Mouse (Mus musculus): ENCODE measurements around the gene Usp6nl.

The Usp6nl gene

DNA sequence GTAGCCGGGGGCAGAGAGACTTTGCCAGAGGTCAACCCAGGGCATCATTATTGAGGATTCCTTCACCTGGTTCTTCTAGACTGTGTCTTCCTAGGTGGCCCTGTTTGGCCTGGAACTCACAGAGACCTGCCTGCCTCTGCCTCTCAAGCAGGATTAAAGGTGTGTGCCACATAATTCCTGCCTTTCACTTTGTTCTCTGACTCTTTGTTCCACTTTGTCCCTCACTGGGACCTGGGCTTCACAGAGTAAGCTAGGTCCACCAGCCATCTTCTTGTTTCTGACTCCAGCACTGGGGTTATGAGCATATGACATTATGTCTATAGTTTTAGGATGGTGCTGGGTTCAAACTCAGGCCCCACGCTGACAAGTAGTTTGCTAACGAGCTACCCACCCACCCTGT is 144.9 kb downstream of the Usp6nl start:
- DNase-seq (ENCODE audit: low read depth, low spot score), result no peak

DNA sequence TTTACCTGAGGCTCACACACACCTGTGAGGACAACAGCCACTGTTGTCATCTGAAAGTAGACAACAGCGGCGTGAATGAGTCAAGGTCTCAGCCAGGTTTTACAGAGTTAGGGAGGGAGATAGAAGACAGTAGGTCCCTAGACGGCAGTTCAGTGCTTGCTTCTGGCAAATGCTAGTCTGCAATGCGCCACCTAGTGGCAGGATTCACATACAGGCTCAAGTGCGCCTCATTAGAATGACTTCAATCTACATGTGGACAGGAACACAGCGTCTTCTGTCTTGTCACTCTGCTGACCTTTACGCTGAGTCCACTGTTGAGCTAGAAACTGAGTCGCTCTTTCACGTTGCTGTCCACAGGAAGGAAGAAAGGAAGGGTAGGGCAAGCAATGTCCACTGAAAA is 146.7 kb downstream of the Usp6nl start:
- no peak for DNase-seq (ENCODE audit: low read depth, low spot score)

DNA sequence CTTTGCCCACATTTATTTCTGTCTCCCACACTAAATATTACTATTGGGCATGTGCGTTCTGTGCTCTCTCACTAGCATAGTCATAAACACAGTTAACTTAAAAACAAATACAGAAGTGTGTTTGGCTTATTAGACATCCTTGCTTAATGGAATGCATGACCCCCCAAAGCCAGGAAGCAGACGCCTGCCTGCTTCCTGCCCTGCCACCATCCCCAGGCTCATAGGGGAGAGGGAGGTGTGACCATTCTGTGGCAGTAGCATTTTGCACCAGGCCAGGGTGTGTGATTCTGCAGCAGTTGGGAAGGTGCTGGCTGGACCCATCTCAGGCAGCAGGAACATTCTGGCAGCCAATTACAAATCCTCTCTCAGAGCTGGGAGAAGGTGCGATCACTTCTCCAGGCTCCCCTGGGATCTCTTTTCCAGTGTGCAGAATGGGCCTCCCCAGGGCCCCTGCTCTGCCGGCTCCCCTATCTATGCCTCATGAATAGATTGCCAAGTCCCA is 148.7 kb downstream of the Usp6nl start:
- no peak for DNase-seq (ENCODE audit: low read depth, low spot score)

DNA sequence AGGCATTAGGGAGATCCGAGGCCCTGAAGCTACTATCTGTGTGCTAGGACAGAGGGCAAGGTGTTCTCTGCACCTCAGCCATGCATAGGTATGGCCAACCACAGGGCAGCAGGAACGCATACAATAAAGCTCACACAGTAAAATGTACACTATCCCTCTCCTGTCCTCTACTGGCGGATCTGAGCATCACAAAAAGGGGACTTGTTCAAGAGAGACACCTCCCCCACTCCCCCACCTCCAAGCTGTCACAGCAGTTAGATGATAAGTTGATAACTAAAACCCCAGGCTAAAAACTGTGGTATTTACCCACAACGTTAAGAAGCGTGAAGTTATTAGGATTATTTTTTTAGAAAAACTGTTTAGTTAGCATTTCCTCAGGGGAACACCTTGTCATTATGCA is 151.4 kb downstream of the Usp6nl start:
- DNase-seq (ENCODE audit: low read depth, low spot score), result no peak

DNA sequence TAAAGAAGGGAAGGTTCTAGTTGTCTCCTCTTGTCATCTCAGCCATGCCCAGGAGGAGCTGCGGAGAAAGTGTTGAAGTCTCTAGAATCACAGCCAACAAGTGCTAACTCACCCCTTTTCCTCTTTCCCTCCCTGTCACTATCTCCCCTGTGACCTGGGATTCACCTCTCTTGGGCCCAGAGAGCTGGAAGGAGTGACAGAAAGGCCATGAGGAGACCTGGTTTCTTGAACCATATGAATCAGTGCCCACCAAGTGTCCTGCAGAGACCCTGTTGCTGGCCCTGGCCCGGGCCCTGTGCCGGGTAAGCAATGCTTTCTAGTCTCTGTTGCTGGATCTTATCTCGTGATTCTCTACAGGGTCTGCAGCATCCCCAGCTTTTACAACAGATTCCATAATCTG is 155.4 kb downstream of the Usp6nl start:
- no peak for DNase-seq (ENCODE audit: low read depth, low spot score)

DNA sequence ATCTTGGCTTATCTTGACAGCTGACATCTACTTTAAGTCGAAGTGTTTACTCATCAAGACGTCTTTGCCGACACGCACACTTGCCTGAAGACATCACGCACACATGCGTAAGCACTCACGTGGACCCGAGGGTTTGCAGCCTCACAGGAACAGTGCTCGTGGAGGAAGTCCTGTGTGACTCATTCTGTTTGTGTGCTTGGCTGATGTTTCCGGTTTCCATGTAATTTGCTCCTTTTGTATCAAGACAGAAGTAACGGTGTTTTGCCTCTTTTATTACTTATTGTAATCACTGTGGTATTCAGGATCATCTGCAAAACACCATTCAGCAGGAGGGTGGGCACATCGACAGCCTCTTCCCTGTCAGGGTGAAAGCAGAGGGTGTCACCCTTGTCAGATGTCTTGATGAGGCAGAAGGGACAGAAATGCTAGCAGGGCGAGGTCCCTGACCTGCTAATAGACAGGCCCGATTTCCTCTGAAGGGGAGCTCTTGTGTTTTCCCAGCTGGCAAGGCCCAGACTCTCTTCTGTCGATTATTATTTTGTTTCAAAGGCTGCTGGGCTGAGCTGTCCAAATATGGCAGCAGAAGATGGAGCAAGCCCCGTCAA is 156.0 kb downstream of the Usp6nl start:
- no peak for DNase-seq (ENCODE audit: low read depth, low spot score)

DNA sequence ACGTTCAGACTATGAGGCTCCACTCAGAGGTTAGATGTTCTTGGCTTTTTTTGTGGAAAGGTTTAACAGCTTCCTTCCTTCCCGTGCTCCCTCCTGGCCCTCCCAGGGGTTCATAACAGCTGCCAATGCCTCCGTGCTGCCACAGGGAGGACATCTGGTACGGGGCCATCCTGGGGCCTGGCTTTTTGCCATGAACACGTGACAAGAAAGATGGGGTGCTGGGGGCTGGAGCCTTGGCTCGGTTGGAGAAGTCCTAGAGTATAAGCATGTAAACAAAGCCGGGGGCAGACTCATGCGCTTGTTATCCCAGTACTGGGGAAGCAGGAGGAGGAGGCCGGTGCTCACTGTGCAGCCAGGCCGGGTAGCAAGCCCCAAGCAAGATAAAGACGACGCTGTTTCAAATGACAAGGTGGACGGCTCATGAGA is 156.5 kb downstream of the Usp6nl start:
- no peak for DNase-seq (ENCODE audit: low read depth, low spot score)

DNA sequence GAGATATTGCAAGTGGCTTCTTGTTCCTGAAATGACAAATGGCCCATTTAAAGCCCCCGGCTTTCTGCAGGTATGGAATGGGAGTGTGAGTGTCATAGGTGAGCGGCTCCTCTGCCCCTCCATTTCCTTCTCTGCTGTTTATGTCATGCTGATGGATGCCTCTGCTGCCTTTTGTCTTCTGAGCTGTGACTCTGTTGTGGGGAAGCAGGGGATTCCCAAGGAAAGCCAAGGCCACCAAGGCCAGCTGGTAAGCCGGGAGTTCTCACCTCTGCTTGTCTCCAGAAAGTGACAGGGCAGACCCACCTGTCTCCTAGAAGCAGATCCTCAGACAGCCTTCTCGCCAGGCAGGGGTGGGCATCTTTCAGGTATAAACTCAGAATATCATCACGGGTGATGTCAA is 157.2 kb downstream of the Usp6nl start:
- no peak for DNase-seq (ENCODE audit: low read depth, low spot score)

DNA sequence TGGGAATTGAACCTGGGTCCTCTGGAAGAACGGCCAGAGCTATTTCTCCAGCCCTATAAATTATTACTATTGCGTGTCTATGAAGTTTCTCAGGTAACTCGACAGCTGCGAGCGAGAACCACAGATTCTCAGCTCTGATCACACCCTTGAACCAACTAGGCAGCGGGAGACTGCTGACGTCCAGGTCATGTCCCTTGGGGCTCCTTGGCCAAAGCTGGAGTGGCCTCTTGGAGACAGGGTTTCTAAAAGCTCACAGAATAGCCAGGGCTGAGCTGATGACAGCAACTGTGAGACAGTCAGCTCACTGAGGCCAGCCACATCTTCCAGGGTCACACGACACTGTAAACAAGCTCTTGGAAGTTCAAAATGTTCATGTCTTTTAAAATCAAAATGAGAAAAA is 159.5 kb downstream of the Usp6nl start:
- no peak for DNase-seq (ENCODE audit: low read depth, low spot score)

DNA sequence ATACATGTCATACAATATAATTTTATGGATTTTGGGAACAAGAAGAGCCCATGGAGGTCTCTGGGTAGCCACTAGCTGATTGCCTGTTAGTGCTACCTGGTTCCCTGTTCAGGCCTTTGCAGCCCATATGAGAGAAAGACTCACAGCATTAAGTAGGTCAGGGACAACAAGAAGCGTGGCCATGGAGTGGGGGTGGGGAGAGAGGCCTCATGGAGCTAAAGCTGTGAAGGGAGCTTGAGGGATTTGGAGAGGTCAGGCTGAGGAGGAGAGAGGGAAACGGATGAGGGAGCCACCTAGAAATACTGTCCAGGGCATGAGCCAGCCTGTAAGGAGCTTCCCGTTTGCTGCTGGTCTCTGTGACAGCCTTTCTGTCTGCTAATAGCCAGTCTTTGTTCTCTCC is 159.9 kb downstream of the Usp6nl start:
- DNase-seq (ENCODE audit: low read depth, low spot score), result no peak

DNA sequence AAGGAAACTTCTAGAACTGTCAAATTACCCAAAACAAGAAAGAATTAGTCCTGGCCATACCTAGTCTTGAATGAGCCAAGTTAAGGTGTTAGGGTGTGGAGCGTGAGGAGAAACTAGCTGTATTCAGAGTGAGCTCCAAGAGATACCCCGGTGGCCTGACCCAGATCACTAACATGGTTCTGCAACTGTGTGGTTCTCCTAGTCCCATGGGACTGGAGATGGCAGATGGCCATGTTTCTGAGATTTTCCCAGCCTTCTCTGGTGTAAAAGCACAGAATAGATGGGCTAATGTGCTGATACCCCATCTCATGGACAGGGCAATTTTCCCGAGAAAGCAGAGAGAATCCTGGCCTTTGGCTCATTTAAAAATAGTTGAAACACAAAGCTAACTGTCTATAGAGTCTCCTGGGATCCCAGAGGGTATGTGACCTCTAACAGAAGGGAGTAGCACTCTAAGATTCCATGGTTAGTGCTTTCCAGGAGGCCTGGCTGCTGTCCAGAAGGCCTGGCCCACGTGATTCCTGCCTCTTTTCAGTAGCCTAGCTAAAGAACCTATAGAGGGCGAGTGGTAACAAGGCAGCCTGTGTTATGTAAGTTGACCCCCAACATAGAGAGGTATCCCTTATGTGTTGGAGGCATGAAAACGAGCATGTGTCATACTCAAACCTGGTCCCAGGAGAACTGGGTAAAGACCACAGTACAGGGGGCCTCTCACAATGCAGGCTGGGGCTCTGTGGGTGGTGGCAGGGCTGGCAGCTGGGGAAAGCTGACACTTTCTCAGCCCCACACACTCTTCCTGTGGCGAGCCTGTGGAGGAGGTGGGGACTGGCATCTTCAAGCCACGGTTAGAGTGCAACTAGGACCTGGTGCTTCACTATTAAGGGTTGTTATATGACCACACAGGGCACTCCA is 160.9 kb downstream of the Usp6nl start:
- no peak for DNase-seq (ENCODE audit: low read depth, low spot score)

DNA sequence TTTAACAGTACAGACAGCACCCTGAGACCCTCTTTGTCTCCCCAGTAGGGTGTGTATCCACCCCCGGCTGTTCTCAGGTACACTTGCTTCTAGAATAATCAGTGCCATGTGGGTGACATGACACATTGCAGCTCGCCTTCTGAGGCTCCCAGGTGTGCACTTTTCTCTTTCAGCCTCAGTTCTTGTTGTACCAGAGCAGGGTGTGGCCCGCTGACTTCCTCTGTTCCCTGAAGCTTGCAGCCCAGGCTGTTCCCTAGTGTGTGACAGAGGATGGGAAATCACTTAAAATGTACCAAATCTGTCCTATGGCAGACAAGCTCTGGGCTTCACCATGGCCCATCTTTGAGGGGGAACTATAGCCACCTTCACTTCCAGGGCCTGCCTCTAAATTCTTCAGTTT is 161.7 kb downstream of the Usp6nl start:
- DNase-seq (ENCODE audit: low read depth, low spot score), result no peak

DNA sequence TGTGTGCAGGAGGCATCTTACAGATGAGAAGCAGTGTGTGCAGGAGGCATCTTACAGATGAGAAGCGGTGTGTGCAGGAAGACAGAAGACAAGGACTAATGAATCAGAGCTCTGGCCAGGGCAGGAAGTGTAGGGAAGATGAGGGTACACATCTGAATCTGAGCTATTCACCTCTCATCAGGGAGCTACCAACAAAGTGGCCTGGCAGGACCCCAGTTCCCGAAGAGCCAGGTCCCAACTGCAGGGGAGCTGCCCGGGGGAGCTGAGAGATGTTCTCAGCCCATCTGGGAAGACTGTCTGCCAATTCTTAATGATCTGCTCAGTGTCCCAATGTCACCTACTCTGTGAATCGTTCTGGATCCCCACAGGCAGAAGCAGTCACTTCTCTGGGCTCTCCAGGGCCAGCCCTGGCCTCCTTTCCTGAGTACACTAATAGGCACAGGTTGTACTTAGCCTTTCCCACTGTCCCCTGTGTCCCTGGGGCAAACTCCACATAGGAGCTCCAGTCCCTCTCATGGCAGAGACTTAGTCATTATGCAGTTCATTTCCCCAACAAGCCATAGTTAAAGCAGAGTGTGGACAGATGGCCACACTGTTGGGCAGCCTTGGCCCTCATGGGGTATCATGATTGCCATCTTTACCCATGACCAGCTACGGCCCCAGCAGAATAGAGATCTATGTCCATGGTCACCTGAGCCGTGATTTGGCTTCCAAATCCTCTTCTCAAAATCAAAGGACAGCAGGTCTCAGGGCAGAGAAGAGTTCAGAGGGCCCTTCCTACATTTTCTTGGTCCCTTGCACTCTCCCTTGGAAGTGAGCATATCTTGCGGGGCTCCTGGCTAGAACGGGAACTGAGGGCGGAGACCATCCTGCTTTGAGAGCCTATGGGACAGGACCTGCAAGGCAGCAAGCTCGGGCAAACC is 165.4 kb downstream of the Usp6nl start:
- no peak for DNase-seq (ENCODE audit: low read depth, low spot score)

DNA sequence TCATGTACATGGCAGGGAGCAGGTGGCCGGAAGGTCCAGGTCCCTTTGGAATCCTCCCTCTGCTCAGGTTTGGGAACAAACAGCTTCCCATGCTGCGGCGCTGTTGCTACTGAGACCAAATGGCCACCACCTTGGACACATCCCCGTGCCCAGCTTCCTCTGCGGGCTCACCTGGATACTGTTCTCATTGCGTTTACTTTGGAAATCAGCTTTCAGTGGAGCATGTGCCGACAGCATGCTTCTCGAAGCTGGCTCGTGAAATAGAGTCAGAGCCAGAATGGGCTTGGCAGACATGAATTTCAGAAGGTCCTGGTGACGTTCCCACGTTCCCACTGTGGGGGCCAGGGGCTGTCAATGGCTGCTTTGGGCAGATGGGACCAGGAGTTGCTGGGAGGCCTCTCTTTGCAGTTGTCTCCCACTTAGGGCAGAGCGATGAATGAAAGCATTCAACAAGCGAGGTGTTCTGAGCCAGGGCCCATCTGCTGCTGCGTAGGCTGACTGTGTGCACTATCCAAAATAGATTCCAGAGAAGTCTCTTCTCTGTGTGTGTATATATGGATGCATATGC is 166.1 kb downstream of the Usp6nl start:
- no peak for DNase-seq (ENCODE audit: low read depth, low spot score)

DNA sequence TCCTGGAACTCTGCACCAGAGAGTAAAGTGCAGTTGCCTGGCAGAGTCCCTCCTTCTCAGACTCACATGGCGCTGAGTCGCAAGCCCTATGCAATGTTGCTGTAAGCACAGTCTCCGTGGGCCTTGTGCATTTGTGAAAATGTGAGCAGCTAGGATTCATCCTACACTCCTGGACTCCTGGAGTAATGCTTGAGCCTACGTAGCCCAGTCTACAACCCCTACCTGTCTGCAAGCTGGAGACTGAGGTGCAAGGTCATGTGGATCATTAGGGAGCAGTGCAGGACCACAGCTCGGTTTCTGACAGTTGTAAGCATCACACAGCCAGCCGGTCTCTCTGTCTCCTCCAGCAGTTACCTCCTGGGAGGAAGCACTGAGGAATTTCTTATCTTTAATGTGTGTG is 167.6 kb downstream of the Usp6nl start:
- no peak for DNase-seq (ENCODE audit: low read depth, low spot score)

DNA sequence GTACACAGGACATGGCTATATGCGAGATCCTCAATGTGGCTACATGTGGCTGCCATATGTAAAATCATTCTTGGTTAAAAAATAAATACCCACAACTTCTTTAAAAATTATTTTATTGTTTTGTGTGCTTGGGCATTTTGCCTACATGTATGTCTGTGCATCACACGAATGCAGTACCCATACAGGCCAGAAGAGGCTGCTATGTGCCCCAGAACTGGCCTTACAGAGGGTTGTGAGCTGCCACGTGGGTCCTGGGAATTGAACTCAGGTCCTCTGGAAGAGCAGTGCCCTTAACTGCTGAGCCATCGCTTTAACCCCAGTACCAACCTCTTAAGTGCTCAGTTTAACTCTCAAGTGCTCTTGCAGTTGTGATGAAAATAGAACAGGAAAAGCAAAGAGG is 168.4 kb downstream of the Usp6nl start:
- no peak for DNase-seq (ENCODE audit: low read depth, low spot score)

DNA sequence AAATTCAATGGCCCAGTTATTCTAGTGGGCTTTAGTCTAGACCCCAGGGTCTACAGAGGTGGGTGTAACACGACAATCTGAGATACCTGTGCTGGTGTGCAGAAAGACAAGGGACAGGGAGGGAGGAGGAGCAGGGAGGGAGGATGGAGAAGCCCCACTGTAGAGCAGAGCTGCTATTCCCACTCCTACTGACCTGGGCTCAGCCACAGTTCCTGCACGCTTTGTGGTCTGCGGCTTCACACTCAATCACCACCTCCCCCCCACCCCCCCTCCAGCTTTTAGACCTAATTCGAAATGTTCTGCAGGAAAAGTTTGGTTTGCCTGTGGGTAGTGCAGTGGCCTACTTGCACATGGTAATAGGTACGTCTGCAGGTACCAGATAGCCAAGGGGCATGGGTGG is 171.4 kb downstream of the Usp6nl start:
- no peak for DNase-seq (ENCODE audit: low read depth, low spot score)
